Mouse (Mus musculus): ENCODE measurements at regions not wholly inside any gene's neighbourhood (a gene's known extent, or its start where the extent isn't known, plus 50 kb on each side); places are given as distances from the start of the nearest gene placed in this dataset.

GRCm38 (mm10) chr12:49170097-49170496, 212.4 kb upstream of the Foxg1 start:
- H3K9me3 ChIP-seq (ENCODE audit: control insufficient read depth): no peaks in the 10 kb centered on the region

GRCm38 (mm10) chr12:49171014-49171677, 211.3 kb upstream of the Foxg1 start:
- no peak for ATAC-seq
- 31% methylated on average over 1 of the region's 1 CpGs for WGBS
- Histone ChIP-seq H3K36me3 (ENCODE audit: control insufficient read depth, insufficient read depth) (no peaks in the 10 kb centered on the region), H3K9ac (ENCODE audit: low read depth, low read length) (no peak overlapping the region), H3K4me3 (ENCODE audit: low read depth, low read length) (no peak overlapping the region), H3K4me1 (replicated peaks; ENCODE audit: control insufficient read depth, insufficient read depth, low read length) (no peaks in the 10 kb centered on the region), H3K27me3 (replicated peaks; ENCODE audit: control insufficient read depth, insufficient read depth, low read length) (no peaks in the 10 kb centered on the region), H3K4me2 (replicated peaks; ENCODE audit: low read depth) (no peak overlapping the region), H3K27ac (ENCODE audit: low read depth, low read length) (no peak overlapping the region), H3K9me3 (ENCODE audit: control insufficient read depth) (no peaks in the 10 kb centered on the region)
- TF ChIP-seq CTCF (IDR thresholded peaks at IDR 0.05; ENCODE audit: low read depth): peak; percentile 61

More at GRCm38 (mm10) chr12:49170097-49170496, 212.4 kb upstream of the Foxg1 start:
- no peak overlapping the region for H3K9ac ChIP-seq (ENCODE audit: low read depth, low read length)
- no peaks in the 10 kb centered on the region for H3K27me3 ChIP-seq (replicated peaks; ENCODE audit: control insufficient read depth, insufficient read depth, low read length)
- H3K27ac ChIP-seq (ENCODE audit: low read depth, low read length): no peak overlapping the region
- no peak overlapping the region for H3K4me2 ChIP-seq (replicated peaks; ENCODE audit: low read depth)
- H3K4me3 ChIP-seq (ENCODE audit: low read depth, low read length): no peak overlapping the region
- H3K4me1 ChIP-seq (replicated peaks; ENCODE audit: control insufficient read depth, insufficient read depth, low read length): no peaks in the 10 kb centered on the region
- 48% methylated on average over 5 of the region's 5 CpGs for WGBS
- no peak for ATAC-seq
- H3K36me3 ChIP-seq (ENCODE audit: control insufficient read depth, insufficient read depth): no peaks in the 10 kb centered on the region
- TF ChIP-seq CTCF (IDR thresholded peaks at IDR 0.05; ENCODE audit: low read depth): peak; percentile 65

DNA sequence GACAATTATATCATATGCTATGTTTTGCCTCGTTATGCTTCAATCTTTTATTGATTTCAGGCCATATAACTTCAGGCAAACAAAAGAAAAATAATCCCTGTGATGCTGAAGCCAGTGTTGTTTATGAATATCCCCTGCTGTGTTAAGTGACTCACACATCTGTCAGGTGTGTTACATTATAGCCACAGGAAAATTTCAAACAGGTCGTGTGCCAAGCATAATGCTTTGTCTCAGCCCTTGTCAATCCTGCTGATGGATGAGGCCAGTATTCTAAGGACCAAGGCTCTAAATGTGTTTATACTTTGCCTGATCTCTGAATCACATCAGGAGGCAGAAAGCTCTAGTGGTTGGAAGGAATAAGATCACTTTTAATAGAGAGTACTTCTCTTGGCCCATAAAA, 191.1 kb upstream of the Foxg1 start:
- Histone ChIP-seq H3K4me3 (ENCODE audit: low read depth, low read length) (no peak overlapping the region), H3K27ac (ENCODE audit: low read depth, low read length) (no peak overlapping the region), H3K36me3 (ENCODE audit: control insufficient read depth, insufficient read depth) (no peaks in the 10 kb centered on the region), H3K4me1 (replicated peaks; ENCODE audit: control insufficient read depth, insufficient read depth, low read length) (no peaks in the 10 kb centered on the region), H3K4me2 (replicated peaks; ENCODE audit: low read depth) (no peak overlapping the region), H3K9ac (ENCODE audit: low read depth, low read length) (no peak overlapping the region), H3K9me3 (ENCODE audit: control insufficient read depth) (no peaks in the 10 kb centered on the region), H3K27me3 (replicated peaks; ENCODE audit: control insufficient read depth, insufficient read depth, low read length) (no peaks in the 10 kb centered on the region)
- ATAC-seq: no peak
- WGBS: 42% methylated on average over 2 of the region's 2 CpGs
- no peak for TF ChIP-seq CTCF (IDR thresholded peaks at IDR 0.05; ENCODE audit: low read depth)

GRCm38 (mm10) chr12:49233524-49234306, 148.7 kb upstream of the Foxg1 start:
- no peak overlapping the region for H3K4me3 ChIP-seq (ENCODE audit: low read depth, low read length)
- no peaks in the 10 kb centered on the region for H3K36me3 ChIP-seq (ENCODE audit: control insufficient read depth, insufficient read depth)
- no peak for TF ChIP-seq CTCF (IDR thresholded peaks at IDR 0.05; ENCODE audit: low read depth)
- no peaks in the 10 kb centered on the region for H3K9me3 ChIP-seq (ENCODE audit: control insufficient read depth)
- H3K9ac ChIP-seq (ENCODE audit: low read depth, low read length): no peak overlapping the region
- H3K27ac ChIP-seq (ENCODE audit: low read depth, low read length): no peak overlapping the region
- WGBS: 50% methylated on average over 5 of the region's 5 CpGs
- peak; percentile 75 for ATAC-seq
- no peak overlapping the region for H3K4me2 ChIP-seq (replicated peaks; ENCODE audit: low read depth)
- H3K4me1 ChIP-seq (replicated peaks; ENCODE audit: control insufficient read depth, insufficient read depth, low read length): no peaks in the 10 kb centered on the region
- H3K27me3 ChIP-seq (replicated peaks; ENCODE audit: control insufficient read depth, insufficient read depth, low read length): no peaks in the 10 kb centered on the region

Data from intestine, postnatal 0 days (tissue).